Mouse (Mus musculus): ENCODE data around the gene Eftud2. TPM values are rescaled to one million over a fixed set of nuclear protein-coding genes. Genes with fewer than 3 reads are reported as not detected.

Eftud2 gene
- polyA plus RNA-seq, 1 experiment from 2014 or later: 45.5 TPM

DNA sequence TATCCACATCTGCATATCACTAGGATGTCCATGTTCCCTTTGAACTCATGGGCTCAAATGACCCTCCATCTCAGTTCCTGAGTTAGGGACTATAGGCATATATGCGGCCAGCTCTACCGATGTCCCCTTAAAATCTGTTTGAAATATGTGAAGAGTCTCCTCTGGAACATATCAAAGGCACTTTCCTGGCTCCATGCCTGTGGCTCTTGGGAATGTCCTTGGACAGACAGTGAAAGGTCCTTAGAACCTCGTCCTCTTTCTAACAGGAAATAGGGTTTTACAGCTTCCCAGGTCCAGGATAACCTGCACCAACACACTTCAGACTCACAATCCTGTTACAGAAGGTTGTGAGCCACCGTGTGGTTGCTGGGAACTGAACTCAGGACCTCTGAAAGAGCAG, 50.5 kb downstream of the Eftud2 start:
- Histone ChIP-seq H3K9me3 (ENCODE audit: low read length) (no peaks in the 10 kb centered on the region), H3K27me3 (ENCODE audit: insufficient read depth, low read length) (no peaks in the 10 kb centered on the region), H3K4me3 (ENCODE audit: low read depth, low read length) (no peak overlapping the region), H3K36me3 (replicated peaks; ENCODE audit: insufficient read depth, low read length) (no peaks in the 10 kb centered on the region), H3K27ac (ENCODE audit: low read depth) (no peak overlapping the region), H3K4me1 (ENCODE audit: insufficient read depth) (no peaks in the 10 kb centered on the region), H3K9ac (replicated peaks) (no peak overlapping the region), H3K4me2 (ENCODE audit: low read depth, low read length) (no peak overlapping the region)
- TF ChIP-seq CTCF (IDR thresholded peaks at IDR 0.05; ENCODE audit: low read depth) (no peak), EP300 (IDR thresholded peaks at IDR 0.05; ENCODE audit: low read depth) (no peak)
- DNase-seq: no peak
- WGBS (ENCODE audit: insufficient replicate concordance): 60% methylated on average over 4 of the region's 4 CpGs
- no peak for ATAC-seq

DNA sequence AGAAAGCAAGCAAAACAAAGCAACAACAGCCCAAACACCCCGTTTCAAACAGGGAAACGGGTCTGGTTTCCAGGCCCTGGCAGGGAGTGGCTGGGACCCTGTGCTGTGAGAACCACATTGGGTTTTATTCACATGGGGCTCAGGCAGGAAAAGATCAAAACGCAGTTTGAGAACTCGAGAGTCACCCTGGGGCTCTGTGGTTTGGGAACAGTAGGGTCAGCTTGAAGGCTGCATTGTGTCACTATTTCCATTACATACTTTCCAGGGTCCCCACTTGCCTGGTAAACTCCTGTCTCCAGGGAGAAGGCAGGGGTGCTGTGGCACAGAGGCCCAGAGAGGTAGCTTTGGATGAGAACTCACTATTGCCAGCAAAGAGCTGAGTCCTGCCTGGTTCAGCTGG, 53.7 kb downstream of the Eftud2 start:
- no peak for TF ChIP-seq CTCF (IDR thresholded peaks at IDR 0.05; ENCODE audit: low read depth)
- no peak for TF ChIP-seq EP300 (IDR thresholded peaks at IDR 0.05; ENCODE audit: low read depth)
- Histone ChIP-seq H3K9me3 (ENCODE audit: low read length) (no peaks in the 10 kb centered on the region), H3K27me3 (ENCODE audit: insufficient read depth, low read length) (peaks cover 7% of the 10 kb centered on the region), H3K4me1 (ENCODE audit: insufficient read depth) (no peaks in the 10 kb centered on the region), H3K36me3 (replicated peaks; ENCODE audit: insufficient read depth, low read length) (no peaks in the 10 kb centered on the region), H3K27ac (ENCODE audit: low read depth) (no peak overlapping the region), H3K9ac (replicated peaks) (no peak overlapping the region), H3K4me2 (ENCODE audit: low read depth, low read length) (no peak overlapping the region), H3K4me3 (ENCODE audit: low read depth, low read length) (no peak overlapping the region)
- ATAC-seq: no peak
- DNase-seq: no peak
- 38% methylated on average over 4 of the region's 4 CpGs for WGBS (ENCODE audit: insufficient replicate concordance)

DNA sequence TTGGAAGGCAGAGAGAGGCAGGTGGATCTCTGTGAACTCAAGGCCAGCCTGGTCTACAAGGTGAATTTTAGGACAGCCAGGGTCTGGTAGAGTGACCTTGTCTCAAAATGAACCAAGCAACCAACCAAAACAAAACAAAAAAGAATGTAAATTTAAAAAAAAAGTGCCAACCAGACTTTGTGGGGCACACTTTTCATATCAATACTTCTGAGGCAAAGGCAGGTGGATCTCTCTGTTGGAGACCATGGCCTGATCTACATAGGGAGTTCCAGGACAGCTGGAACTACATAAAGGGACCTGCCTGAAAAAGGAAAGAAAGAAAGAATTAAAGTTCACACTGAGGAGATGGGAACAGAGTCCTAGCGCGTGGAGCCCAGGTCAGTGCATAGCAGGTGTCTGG, 54.3 kb downstream of the Eftud2 start:
- DNase-seq (no peak), ATAC-seq (no peak)
- Histone ChIP-seq H3K27me3 (ENCODE audit: insufficient read depth, low read length) (peaks cover 9% of the 10 kb centered on the region), H3K4me2 (ENCODE audit: low read depth, low read length) (no peak overlapping the region), H3K9me3 (ENCODE audit: low read length) (no peaks in the 10 kb centered on the region), H3K36me3 (replicated peaks; ENCODE audit: insufficient read depth, low read length) (no peaks in the 10 kb centered on the region), H3K9ac (replicated peaks) (no peak overlapping the region), H3K27ac (ENCODE audit: low read depth) (no peak overlapping the region), H3K4me1 (ENCODE audit: insufficient read depth) (no peaks in the 10 kb centered on the region), H3K4me3 (ENCODE audit: low read depth, low read length) (no peak overlapping the region)
- TF ChIP-seq EP300 (IDR thresholded peaks at IDR 0.05; ENCODE audit: low read depth): no peak
- no peak for TF ChIP-seq CTCF (IDR thresholded peaks at IDR 0.05; ENCODE audit: low read depth)
- WGBS (ENCODE audit: insufficient replicate concordance): 71% methylated on average over 2 of the region's 2 CpGs

DNA sequence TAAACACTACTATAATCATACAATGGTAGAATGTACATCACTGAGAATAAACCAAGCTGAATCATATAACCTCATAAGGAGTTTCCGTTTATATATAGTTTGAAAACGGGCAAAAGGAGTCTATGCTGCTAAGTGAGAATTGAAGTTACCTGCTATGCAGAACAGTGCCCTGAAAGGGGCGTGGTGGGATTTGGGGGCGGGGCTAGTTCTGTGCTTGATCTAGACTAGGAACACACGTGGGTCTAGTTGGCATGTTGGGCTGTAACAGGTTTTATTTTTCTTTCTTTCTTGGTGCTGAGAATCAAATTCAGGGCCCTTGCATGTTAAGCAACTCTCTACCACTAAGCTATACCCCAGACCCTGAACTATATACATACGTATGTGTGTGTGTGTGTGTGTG, 59.6 kb downstream of the Eftud2 start:
- DNase-seq (no peak), ATAC-seq (no peak)
- no peak for TF ChIP-seq EP300 (IDR thresholded peaks at IDR 0.05; ENCODE audit: low read depth)
- TF ChIP-seq CTCF (IDR thresholded peaks at IDR 0.05; ENCODE audit: low read depth): no peak
- no peaks in the 10 kb centered on the region for H3K9me3 ChIP-seq (ENCODE audit: low read length)
- no peaks in the 10 kb centered on the region for H3K36me3 ChIP-seq (replicated peaks; ENCODE audit: insufficient read depth, low read length)
- peaks cover 7% of the 10 kb centered on the region for H3K4me1 ChIP-seq (ENCODE audit: insufficient read depth)
- H3K4me3 ChIP-seq (ENCODE audit: low read depth, low read length): no peak overlapping the region
- H3K4me2 ChIP-seq (ENCODE audit: low read depth, low read length): no peak overlapping the region
- peaks cover 55% of the 10 kb centered on the region for H3K27me3 ChIP-seq (ENCODE audit: insufficient read depth, low read length)
- WGBS (ENCODE audit: insufficient replicate concordance): 42% methylated on average over 6 of the region's 6 CpGs
- H3K27ac ChIP-seq (ENCODE audit: low read depth): no peak overlapping the region
- no peak overlapping the region for H3K9ac ChIP-seq (replicated peaks)

DNA sequence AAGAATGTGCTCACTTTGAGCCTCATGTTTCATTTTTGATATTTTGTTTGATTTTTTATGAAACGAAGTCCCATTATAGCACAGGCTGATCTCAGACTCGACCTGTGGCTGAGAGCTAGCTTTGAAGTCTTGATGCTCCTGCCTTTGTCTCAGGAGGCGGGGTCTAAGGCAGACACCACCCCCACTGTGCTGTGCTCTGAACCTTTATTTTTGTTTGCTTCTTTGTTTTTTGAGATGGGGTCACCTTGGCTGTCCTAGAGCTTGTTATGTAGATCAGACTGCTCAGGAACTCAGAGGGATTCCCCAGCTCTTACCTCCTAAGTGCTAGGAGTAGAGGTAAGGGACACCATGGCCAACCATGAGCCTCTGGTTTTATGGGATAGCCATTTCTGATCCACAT, 60.4 kb downstream of the Eftud2 start:
- Histone ChIP-seq H3K4me1 (ENCODE audit: insufficient read depth) (peaks cover 7% of the 10 kb centered on the region), H3K9ac (replicated peaks) (no peak overlapping the region), H3K4me3 (ENCODE audit: low read depth, low read length) (no peak overlapping the region), H3K4me2 (ENCODE audit: low read depth, low read length) (no peak overlapping the region), H3K27me3 (ENCODE audit: insufficient read depth, low read length) (peaks cover 61% of the 10 kb centered on the region), H3K27ac (ENCODE audit: low read depth) (no peak overlapping the region), H3K36me3 (replicated peaks; ENCODE audit: insufficient read depth, low read length) (no peaks in the 10 kb centered on the region), H3K9me3 (ENCODE audit: low read length) (no peaks in the 10 kb centered on the region)
- 22% methylated on average over 3 of the region's 3 CpGs for WGBS (ENCODE audit: insufficient replicate concordance)
- DNase-seq (no peak), ATAC-seq (no peak)
- TF ChIP-seq EP300 (IDR thresholded peaks at IDR 0.05; ENCODE audit: low read depth): no peak
- TF ChIP-seq CTCF (IDR thresholded peaks at IDR 0.05; ENCODE audit: low read depth): no peak

DNA sequence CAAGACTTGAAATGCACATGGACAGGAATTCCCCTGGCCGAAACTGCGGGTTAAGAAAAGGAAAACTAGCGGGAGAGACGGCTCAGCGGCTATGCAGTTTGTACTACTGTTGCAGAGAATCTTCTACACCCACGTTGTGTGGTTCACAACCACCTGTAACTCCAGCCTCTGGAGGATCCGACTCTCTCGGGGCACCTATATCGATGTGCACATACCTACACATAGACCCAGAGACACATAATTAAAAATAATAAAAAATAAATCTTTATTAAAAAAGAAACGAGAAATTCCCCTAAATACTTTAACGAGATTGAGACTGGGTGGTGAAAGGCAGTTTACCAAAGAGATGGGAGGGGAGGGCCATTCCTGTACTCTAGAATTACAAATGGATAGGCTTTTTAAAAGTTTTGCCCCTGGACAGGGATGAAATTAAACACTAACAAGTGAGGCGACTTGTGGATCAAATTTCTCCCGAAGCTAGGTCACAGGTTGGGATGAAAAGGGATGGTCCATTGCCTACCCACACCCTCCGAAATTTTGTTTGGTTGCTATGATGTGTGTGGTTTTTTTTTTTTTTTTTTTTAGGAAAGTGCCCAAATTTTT, 60.9 kb downstream of the Eftud2 start:
- WGBS (ENCODE audit: insufficient replicate concordance): 9% methylated on average over 14 of the region's 14 CpGs
- H3K9me3 ChIP-seq (ENCODE audit: low read length): no peaks in the 10 kb centered on the region
- TF ChIP-seq EP300 (IDR thresholded peaks at IDR 0.05; ENCODE audit: low read depth) (no peak), CTCF (IDR thresholded peaks at IDR 0.05; ENCODE audit: low read depth) (no peak)
- H3K27me3 ChIP-seq (ENCODE audit: insufficient read depth, low read length): peaks cover 61% of the 10 kb centered on the region
- H3K9ac ChIP-seq (replicated peaks): no peak overlapping the region
- H3K4me3 ChIP-seq (ENCODE audit: low read depth, low read length): peak overlapping the region; percentile 49; the same call in 1 of the 2 replicates
- no peak overlapping the region for H3K27ac ChIP-seq (ENCODE audit: low read depth)
- H3K4me2 ChIP-seq (ENCODE audit: low read depth, low read length): no peak overlapping the region
- H3K4me1 ChIP-seq (ENCODE audit: insufficient read depth): peaks cover 7% of the 10 kb centered on the region
- no peaks in the 10 kb centered on the region for H3K36me3 ChIP-seq (replicated peaks; ENCODE audit: insufficient read depth, low read length)
- DNase-seq (no peak), ATAC-seq (no peak)
